Mouse (Mus musculus) forebrain, embryonic 16.5 days (tissue): Measurements from ENCODE around the gene Map3k5. TPM values are rescaled to one million over a fixed set of nuclear protein-coding genes. Genes with fewer than 3 reads are reported as not detected.

Source experiments
- ATAC-seq: fragments of 200-750 bp; cut with Nextera tagmentation; 2 replicates; pipeline ENCODE4 v1.8.0; 2017; ENCODE audit warnings: mild to moderate bottlenecking, moderate library complexity
- H3K27ac ChIP-seq: fragments of 300-500 bp; sonication (generic); 2 replicates; pipeline ENCODE4 v1.5.1; 2014; ENCODE audit warnings: low read length, control low read depth
- H3K27me3 ChIP-seq: fragments of 300-500 bp; sonication (generic); replicated peaks from 2 replicates; pipeline ENCODE4 v1.6.1; 2014; ENCODE audit warnings: low read length; ENCODE audit not compliant: control insufficient read depth, insufficient read depth
- H3K36me3 ChIP-seq: fragments of 300-500 bp; sonication (generic); 2 replicates; pipeline ENCODE4 v1.6.1; 2014; ENCODE audit not compliant: control insufficient read depth, insufficient read depth
- H3K4me1 ChIP-seq: fragments of 300-500 bp; sonication (generic); replicated peaks from 2 replicates; pipeline ENCODE4 v1.6.1; 2014; ENCODE audit warnings: low read length; ENCODE audit not compliant: control insufficient read depth, insufficient read depth
- H3K4me2 ChIP-seq: fragments of 300-500 bp; sonication (generic); 2 replicates; pipeline ENCODE4 v1.6.1; 2014; ENCODE audit warnings: mild to moderate bottlenecking, low read length, control low read depth
- H3K4me3 ChIP-seq: fragments of 300-500 bp; sonication (generic); replicated peaks from 2 replicates; pipeline ENCODE4 v1.5.1; 2014; ENCODE audit warnings: mild to moderate bottlenecking, low read length, control low read depth
- H3K9ac ChIP-seq: fragments of 300-500 bp; sonication (generic); replicated peaks from 2 replicates; pipeline ENCODE4 v1.6.1; 2014; ENCODE audit warnings: low read depth, low read length, control low read depth
- H3K9me3 ChIP-seq: fragments of 300-500 bp; sonication (generic); 2 replicates; pipeline ENCODE4 v1.6.1; 2016; ENCODE audit warnings: low read length; ENCODE audit not compliant: control insufficient read depth
- WGBS: fragments of 180-500 bp; shearing (Covaris S2); extraction: QIAGEN DNeasy Blood & Tissue Kit; methylation state at CpG from one replicate; pipeline ENCODE4 v1.1.7; 2014; 5-methylcytosine and 5-hydroxymethylcytosine counted together
- polyA plus RNA-seq: library from polyadenylated mRNA; unstranded; fragments of >200 nt; fragmentation: Nextera tagmentation; extraction: Ambion mirVana; gene quantifications from 2 replicates; pipeline ENCODE4 v1.2.1, GENCODE M21; 2015

Map3k5 gene
- polyA plus RNA-seq, 1 experiment from 2014 or later: 0.84 TPM

- ATAC-seq: no peak
- H3K4me1 ChIP-seq: peaks cover 3% of the 10 kb centered on the region; the same call in 1 of the 2 replicates
- H3K9ac ChIP-seq: no peak overlapping the region
- H3K36me3 ChIP-seq: no peaks in the 10 kb centered on the region
- H3K4me2 ChIP-seq: no peak overlapping the region
- WGBS: 90% methylated on average over 6 of the region's 6 CpGs
- no peak overlapping the region for H3K4me3 ChIP-seq
- no peaks in the 10 kb centered on the region for H3K27me3 ChIP-seq
- no peaks in the 10 kb centered on the region for H3K9me3 ChIP-seq
- no peak overlapping the region for H3K27ac ChIP-seq
Measured at GRCm38 (mm10) chr10:20009310-20009709, 75.0 kb downstream of the Map3k5 start.

GRCm38 (mm10) chr10:20010018-20010417 is 75.7 kb downstream of the Map3k5 start:
- WGBS: 97% methylated on average over 3 of the region's 3 CpGs
- no peak for ATAC-seq
- no peaks in the 10 kb centered on the region for H3K36me3 ChIP-seq
- no peak overlapping the region for H3K4me2 ChIP-seq
- H3K9ac ChIP-seq: no peak overlapping the region
- H3K27ac ChIP-seq: no peak overlapping the region
- no peak overlapping the region for H3K4me3 ChIP-seq
- H3K9me3 ChIP-seq: no peaks in the 10 kb centered on the region
- no peaks in the 10 kb centered on the region for H3K27me3 ChIP-seq
- H3K4me1 ChIP-seq: peaks cover 3% of the 10 kb centered on the region; the same call in 1 of the 2 replicates

- Histone ChIP-seq H3K27me3 (no peaks in the 10 kb centered on the region), H3K36me3 (no peaks in the 10 kb centered on the region), H3K4me1 (no peaks in the 10 kb centered on the region), H3K4me2 (no peak overlapping the region), H3K4me3 (no peak overlapping the region), H3K27ac (no peak overlapping the region), H3K9me3 (0 out of 2 replicates have a peak, but pooled peaks cover 3% of the 10 kb centered on the region), H3K9ac (no peak overlapping the region)
- WGBS: 89% methylated on average over 10 of the region's 10 CpGs
- peak; percentile 38; the same call in 1 of the 2 replicates for ATAC-seq
Measured at GRCm38 (mm10) chr10:20018406-20018805, 84.1 kb downstream of the Map3k5 start.

GRCm38 (mm10) chr10:20018806-20019205 is 84.5 kb downstream of the Map3k5 start:
- 89% methylated on average over 3 of the region's 3 CpGs for WGBS
- ATAC-seq: no peak
- no peaks in the 10 kb centered on the region for H3K4me1 ChIP-seq

GRCm38 (mm10) chr10:20021256-20021655 is 87.0 kb downstream of the Map3k5 start:
- H3K4me1 ChIP-seq: no peaks in the 10 kb centered on the region
- no peak overlapping the region for H3K27ac ChIP-seq
- no peak for ATAC-seq
- H3K4me2 ChIP-seq: no peak overlapping the region
- H3K9me3 ChIP-seq: 0 out of 2 replicates have a peak, but pooled peaks cover 3% of the 10 kb centered on the region
- H3K4me3 ChIP-seq: no peak overlapping the region
- 93% methylated on average over 6 of the region's 6 CpGs for WGBS
- no peaks in the 10 kb centered on the region for H3K36me3 ChIP-seq
- H3K27me3 ChIP-seq: no peaks in the 10 kb centered on the region
- no peak overlapping the region for H3K9ac ChIP-seq

More at GRCm38 (mm10) chr10:20018806-20019205, 84.5 kb downstream of the Map3k5 start:
- no peak overlapping the region for H3K4me2 ChIP-seq
- no peaks in the 10 kb centered on the region for H3K27me3 ChIP-seq
- no peak overlapping the region for H3K9ac ChIP-seq
- 0 out of 2 replicates have a peak, but pooled peaks cover 3% of the 10 kb centered on the region for H3K9me3 ChIP-seq
- no peak overlapping the region for H3K4me3 ChIP-seq
- H3K36me3 ChIP-seq: no peaks in the 10 kb centered on the region
- no peak overlapping the region for H3K27ac ChIP-seq

- Histone ChIP-seq H3K4me3 (no peak overlapping the region), H3K27me3 (no peaks in the 10 kb centered on the region), H3K27ac (no peak overlapping the region), H3K36me3 (no peaks in the 10 kb centered on the region), H3K4me2 (no peak overlapping the region), H3K9ac (no peak overlapping the region), H3K9me3 (0 out of 2 replicates have a peak, but pooled peaks cover 3% of the 10 kb centered on the region), H3K4me1 (no peaks in the 10 kb centered on the region)
- ATAC-seq: no peak
- WGBS: 82% methylated on average over 15 of the region's 15 CpGs
Measured at GRCm38 (mm10) chr10:20021670-20022468, 87.6 kb downstream of the Map3k5 start.

GRCm38 (mm10) chr10:20022608-20023340 is 88.5 kb downstream of the Map3k5 start:
- H3K36me3 ChIP-seq: no peaks in the 10 kb centered on the region
- H3K27me3 ChIP-seq: no peaks in the 10 kb centered on the region
- ATAC-seq: no peak
- H3K4me2 ChIP-seq: no peak overlapping the region
- WGBS: 58% methylated on average over 10 of the region's 10 CpGs
- H3K9me3 ChIP-seq: 0 out of 2 replicates have a peak, but pooled peaks cover 3% of the 10 kb centered on the region
- H3K4me1 ChIP-seq: no peaks in the 10 kb centered on the region
- H3K27ac ChIP-seq: no peak overlapping the region
- H3K4me3 ChIP-seq: no peak overlapping the region
- H3K9ac ChIP-seq: no peak overlapping the region

GRCm38 (mm10) chr10:20023524-20023923 is 89.3 kb downstream of the Map3k5 start:
- no peak overlapping the region for H3K27ac ChIP-seq
- no peaks in the 10 kb centered on the region for H3K4me1 ChIP-seq
- H3K36me3 ChIP-seq: no peaks in the 10 kb centered on the region
- H3K27me3 ChIP-seq: no peaks in the 10 kb centered on the region
- WGBS: 72% methylated on average over 10 of the region's 10 CpGs
- no peak overlapping the region for H3K4me2 ChIP-seq
- no peak overlapping the region for H3K4me3 ChIP-seq
- no peak for ATAC-seq
- no peak overlapping the region for H3K9ac ChIP-seq
- no peaks in the 10 kb centered on the region for H3K9me3 ChIP-seq

- ATAC-seq: no peak
- no peak overlapping the region for H3K9ac ChIP-seq
- H3K36me3 ChIP-seq: no peaks in the 10 kb centered on the region; the same call in 1 of the 2 replicates
- no peak overlapping the region for H3K4me2 ChIP-seq
- H3K4me3 ChIP-seq: no peak overlapping the region
- H3K9me3 ChIP-seq: no peaks in the 10 kb centered on the region
- H3K4me1 ChIP-seq: no peaks in the 10 kb centered on the region
- no peaks in the 10 kb centered on the region for H3K27me3 ChIP-seq
- 93% methylated on average over 10 of the region's 10 CpGs for WGBS
- no peak overlapping the region for H3K27ac ChIP-seq
Measured at GRCm38 (mm10) chr10:20024891-20025290, 90.6 kb downstream of the Map3k5 start.
